Mouse (Mus musculus): ENCODE results near the gene Ccl22. TPM values are rescaled to one million over a fixed set of nuclear protein-coding genes. Genes with fewer than 3 reads are reported as not detected.

Ccl22 gene
- not detected in 2 replicates for polyA plus RNA-seq (2015; fragmentation: Nextera tagmentation; extraction: Ambion mirVana)

DNA sequence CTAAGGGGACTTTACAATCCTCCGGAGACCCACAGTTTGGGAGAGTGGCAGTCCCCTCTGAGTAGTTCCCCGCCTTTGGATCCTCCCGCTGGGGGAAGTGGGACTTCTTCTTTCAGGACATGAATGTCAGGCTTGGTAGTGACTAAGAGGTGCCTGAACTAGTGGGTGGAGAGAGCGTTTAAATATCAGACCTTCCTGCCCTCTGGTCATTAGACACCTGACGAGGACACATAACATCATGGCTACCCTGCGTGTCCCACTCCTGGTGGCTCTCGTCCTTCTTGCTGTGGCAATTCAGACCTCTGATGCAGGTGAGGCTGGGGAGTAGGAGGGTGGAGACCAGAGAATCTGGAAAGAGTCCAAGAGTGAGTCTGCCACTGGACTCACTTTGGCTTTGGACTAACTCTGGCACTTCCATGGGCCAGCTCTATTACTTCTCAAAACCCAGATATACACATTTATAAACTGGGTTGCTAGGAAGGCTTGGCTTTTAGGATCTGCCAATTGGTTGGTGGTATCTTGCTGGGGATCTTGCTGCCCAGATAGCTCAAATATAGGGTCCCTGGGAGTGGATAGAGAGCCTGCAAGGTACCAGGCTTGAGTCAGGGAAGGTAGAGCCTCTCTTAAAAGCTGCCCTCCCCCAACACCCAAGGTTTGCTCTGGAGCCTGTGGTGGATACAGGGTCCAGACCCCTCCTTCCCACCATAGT is at the start of gene Ccl22:
Gene Ccl22 (plus strand): TSS at position 115 of the 709 bp plus-strand sequence.
- WGBS, result 78% methylated on average over 7 of the region's 7 CpGs
- no peak for ATAC-seq (replicated peaks; ENCODE audit: low FRiP score)
- Histone ChIP-seq H3K4me1 (no peaks in the 10 kb centered on the region), H3K27ac (no peak within 1 kb of the TSS), H3K27me3 (no peaks in the 10 kb centered on the region), H3K4me2 (no peak within 1 kb of the TSS), H3K9ac (no peak within 1 kb of the TSS), H3K9me3 (replicated peaks) (no peaks in the 10 kb centered on the region), H3K36me3 (no peaks in the 10 kb centered on the region), H3K4me3 (replicated peaks) (no peak within 1 kb of the TSS)

DNA sequence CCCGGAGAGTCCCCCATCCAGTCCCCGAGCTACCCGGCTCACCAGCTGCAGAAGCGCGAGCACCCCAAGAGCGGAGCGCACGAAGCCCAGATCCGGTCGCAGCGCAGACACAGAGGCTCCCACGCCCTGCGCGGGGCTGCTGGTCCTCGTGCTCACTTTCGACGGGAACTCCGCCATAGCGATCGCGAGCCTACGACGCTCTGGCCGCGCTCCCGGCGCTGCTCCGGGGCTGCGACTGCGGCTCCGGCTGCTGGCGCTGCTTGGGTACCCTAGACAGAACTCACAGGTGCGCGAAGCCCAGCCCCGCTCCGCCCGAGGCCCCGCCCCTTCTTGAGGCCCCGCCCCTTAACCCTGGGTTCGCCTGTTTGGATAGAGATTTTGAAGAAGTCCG is 49.4 kb upstream of the Ccl22 start, which contains the start of gene Pllp:
Gene Pllp (minus strand): TSS at position 285 of the 391 bp plus-strand sequence.
- Histone ChIP-seq H3K9ac (peak within 1 kb of the TSS; percentile 38), H3K9me3 (replicated peaks) (no peaks in the 10 kb centered on the region), H3K27me3 (peaks cover 65% of the 10 kb centered on the region), H3K36me3 (no peaks in the 10 kb centered on the region), H3K4me1 (peaks cover 21% of the 10 kb centered on the region), H3K27ac (no peak within 1 kb of the TSS), H3K4me2 (peak within 1 kb of the TSS; percentile 75), H3K4me3 (replicated peaks) (peak within 1 kb of the TSS; percentile 50)
- peak; percentile 88 for ATAC-seq (replicated peaks; ENCODE audit: low FRiP score)
- WGBS, result under 1% methylated on average over 41 of the region's 41 CpGs

DNA sequence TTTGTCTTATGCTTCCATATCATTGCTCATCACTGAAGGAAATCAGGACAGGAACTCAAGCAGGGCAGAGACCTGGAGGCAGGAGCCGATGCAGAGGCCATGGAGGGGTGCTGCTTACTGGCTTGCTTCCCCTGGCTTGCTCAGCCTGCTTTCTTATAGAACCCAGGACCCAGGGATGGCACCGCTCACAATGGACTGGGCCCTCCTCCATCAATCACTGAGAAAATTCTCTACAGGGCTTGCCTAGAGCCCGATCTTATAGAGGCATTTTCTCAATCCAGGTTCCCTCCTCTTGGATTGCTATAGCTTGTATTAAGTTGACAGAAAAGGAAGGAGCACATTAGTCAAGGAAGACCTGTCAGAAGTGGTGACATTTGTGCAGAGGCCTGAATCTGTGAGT is 48.8 kb upstream of the Ccl22 start:
- no peak for ATAC-seq (replicated peaks; ENCODE audit: low FRiP score)
- no peak overlapping the region for H3K9ac ChIP-seq
- peaks cover 65% of the 10 kb centered on the region for H3K27me3 ChIP-seq
- H3K4me3 ChIP-seq (replicated peaks), result no peak overlapping the region; the same call in 1 of the 2 replicates
- no peak overlapping the region for H3K27ac ChIP-seq
- H3K36me3 ChIP-seq, result no peaks in the 10 kb centered on the region
- WGBS, result 54% methylated on average over 3 of the region's 3 CpGs
- H3K4me1 ChIP-seq, result peaks cover 21% of the 10 kb centered on the region
- no peaks in the 10 kb centered on the region for H3K9me3 ChIP-seq (replicated peaks)
- H3K4me2 ChIP-seq, result peak overlapping the region; percentile 75

DNA sequence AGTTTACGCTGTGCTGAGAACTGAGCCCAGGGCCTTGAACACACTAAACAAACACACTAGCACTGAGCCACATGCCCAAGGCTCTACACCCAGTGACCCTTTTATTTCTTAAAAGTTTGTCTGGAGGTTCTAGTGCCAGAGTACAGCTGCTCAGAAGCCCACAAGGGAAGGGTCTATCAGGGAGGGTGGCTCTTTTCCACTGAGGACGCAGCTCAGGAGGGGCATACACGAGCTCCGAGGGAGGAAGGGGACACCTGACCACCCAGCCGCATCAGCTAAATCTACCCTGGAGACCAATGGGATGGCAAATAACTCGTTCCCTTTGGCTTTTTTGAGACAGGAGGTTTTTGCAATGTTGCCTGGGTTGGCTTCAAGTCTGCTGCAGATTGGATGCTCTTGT is 47.4 kb upstream of the Ccl22 start:
- H3K27me3 ChIP-seq, result peaks cover 54% of the 10 kb centered on the region
- H3K4me2 ChIP-seq, result no peak overlapping the region
- no peaks in the 10 kb centered on the region for H3K9me3 ChIP-seq (replicated peaks)
- no peak overlapping the region for H3K9ac ChIP-seq
- no peaks in the 10 kb centered on the region for H3K36me3 ChIP-seq
- no peak overlapping the region for H3K27ac ChIP-seq
- ATAC-seq (replicated peaks; ENCODE audit: low FRiP score), result no peak
- no peak overlapping the region for H3K4me3 ChIP-seq (replicated peaks)
- WGBS, result 84% methylated on average over 6 of the region's 6 CpGs
- H3K4me1 ChIP-seq, result peaks cover 26% of the 10 kb centered on the region

DNA sequence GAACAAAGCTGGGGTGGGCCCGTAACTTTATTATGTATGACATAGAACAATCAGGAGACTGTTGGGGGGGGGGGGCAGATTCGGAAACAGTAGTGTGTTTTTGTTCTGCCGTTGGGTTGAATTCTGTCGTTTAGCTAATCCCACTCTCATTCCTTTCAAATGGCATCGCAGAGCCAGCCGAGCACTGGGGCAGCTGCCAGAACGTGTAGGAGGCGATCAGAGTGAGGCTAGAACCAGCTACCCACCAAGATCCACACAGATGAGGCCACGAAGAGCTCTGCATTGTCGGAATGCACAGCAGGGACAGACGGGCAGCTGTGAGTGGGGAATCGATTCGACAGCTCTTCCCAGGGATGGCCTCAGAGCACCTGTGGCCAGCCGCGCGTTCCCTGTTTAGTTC is 46.0 kb upstream of the Ccl22 start:
- Histone ChIP-seq H3K9me3 (replicated peaks) (no peaks in the 10 kb centered on the region), H3K27me3 (peaks cover 39% of the 10 kb centered on the region), H3K36me3 (no peaks in the 10 kb centered on the region), H3K27ac (no peak overlapping the region), H3K4me1 (peaks cover 30% of the 10 kb centered on the region), H3K9ac (no peak overlapping the region), H3K4me3 (replicated peaks) (no peak overlapping the region), H3K4me2 (no peak overlapping the region)
- WGBS, result 77% methylated on average over 16 of the region's 16 CpGs
- no peak for ATAC-seq (replicated peaks; ENCODE audit: low FRiP score)

DNA sequence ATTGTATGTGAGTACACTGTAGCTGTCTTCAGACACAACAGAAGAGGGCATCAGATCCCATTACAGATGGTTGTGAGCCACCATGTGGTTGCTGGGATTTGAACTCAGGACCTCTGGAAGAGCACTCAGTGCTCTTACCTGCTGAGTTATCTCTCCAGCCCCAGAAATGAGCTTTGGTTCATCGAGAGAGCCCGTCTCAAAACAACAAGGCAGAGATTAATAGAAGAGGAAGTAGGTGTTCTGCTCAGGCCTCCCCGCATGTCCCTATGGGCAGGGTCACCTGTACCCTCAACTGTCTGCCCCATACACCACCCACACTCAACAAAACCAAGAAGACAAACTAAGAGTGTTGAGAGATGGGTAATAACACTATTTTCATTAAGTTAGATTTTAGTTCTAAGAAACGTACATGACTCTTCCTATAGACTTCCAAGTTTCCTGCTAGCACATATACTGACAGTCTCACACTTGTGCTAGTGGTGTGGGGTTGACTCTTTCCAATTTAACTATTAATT is 44.9 kb upstream of the Ccl22 start:
- ATAC-seq (replicated peaks; ENCODE audit: low FRiP score), result no peak
- Histone ChIP-seq H3K27ac (no peak overlapping the region), H3K9ac (no peak overlapping the region), H3K36me3 (no peaks in the 10 kb centered on the region), H3K27me3 (peaks cover 28% of the 10 kb centered on the region), H3K4me2 (no peak overlapping the region), H3K4me3 (replicated peaks) (no peak overlapping the region), H3K9me3 (replicated peaks) (no peaks in the 10 kb centered on the region), H3K4me1 (peaks cover 24% of the 10 kb centered on the region)
- WGBS, result 80% methylated on average over 4 of the region's 4 CpGs

DNA sequence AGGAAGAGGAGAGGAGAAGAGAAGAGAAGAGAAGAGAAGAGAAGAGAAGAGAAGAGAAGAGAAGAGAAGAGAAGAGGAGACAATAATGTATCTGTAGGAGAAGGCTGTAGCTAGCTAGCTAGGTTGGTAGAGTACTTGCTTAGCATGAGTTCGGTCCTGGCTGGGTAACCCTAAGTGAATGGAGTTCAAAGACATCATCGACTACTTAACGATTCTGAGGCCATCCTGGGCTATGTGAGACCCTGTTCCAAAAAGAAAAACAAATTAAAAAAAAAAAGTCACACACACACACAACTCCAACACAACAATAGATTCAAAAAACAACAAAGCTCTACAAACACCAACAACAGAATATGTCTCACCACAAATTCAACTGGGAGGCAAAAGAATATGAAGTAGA is 43.2 kb upstream of the Ccl22 start:
- peak overlapping the region; percentile 60; the same call in 1 of the 2 replicates for H3K4me2 ChIP-seq
- peaks cover 12% of the 10 kb centered on the region for H3K27me3 ChIP-seq
- H3K27ac ChIP-seq, result no peak overlapping the region
- no peaks in the 10 kb centered on the region for H3K36me3 ChIP-seq
- 76% methylated on average over 3 of the region's 3 CpGs for WGBS
- H3K9me3 ChIP-seq (replicated peaks), result no peaks in the 10 kb centered on the region
- H3K4me3 ChIP-seq (replicated peaks), result peak overlapping the region; percentile 58
- 0 out of 2 replicates have a peak, but pooled peaks cover 17% of the 10 kb centered on the region for H3K4me1 ChIP-seq
- no peak overlapping the region for H3K9ac ChIP-seq
- ATAC-seq (replicated peaks; ENCODE audit: low FRiP score), result no peak

DNA sequence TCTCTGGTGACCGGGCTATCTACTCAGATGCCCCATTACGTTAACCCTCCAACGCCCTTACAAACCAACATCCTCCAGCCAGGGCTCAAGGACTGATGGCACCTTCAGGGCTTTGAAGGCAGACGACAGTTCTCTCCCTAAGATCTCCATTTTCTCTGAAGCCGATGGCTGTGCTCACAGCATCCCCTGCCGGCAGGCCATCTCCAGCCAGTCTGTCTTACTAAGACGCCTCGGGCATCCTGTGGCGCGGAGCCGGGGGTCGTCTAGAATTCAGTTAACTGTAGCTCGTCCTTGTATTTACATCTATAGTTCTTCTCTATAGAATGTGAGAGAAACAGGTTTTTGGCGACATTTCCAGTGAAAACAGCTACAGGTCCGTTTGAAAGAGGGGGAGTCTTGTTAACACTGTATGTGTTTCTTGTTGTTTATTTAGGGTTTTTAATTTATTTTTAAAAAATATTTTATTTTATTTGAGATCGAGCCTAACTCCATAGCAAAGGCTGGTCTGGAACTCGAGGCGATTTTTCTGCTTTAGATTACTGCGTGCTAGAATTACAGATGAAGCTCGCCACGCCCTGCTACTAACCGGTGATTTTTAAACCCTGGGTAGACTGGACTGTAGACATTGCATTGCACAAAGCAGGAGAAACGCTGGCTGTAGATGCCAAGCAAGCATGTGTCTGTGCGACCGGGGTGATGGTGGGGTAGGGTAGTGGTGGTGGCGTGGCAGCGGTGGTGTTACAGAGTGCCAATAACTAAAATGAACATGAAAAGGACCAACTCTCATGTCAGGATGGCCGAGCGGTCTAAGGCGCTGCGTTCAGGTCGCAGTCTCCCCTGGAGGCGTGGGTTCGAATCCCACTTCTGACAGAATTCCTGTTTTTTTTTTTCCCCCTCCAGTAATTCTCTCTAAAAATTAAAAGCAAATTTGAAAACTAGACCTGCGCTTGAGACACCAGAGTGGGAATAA is 42.3 kb upstream of the Ccl22 start:
- Histone ChIP-seq H3K27me3 (peaks cover 3% of the 10 kb centered on the region; the same call in 1 of the 2 replicates), H3K9me3 (replicated peaks) (no peaks in the 10 kb centered on the region), H3K36me3 (no peaks in the 10 kb centered on the region), H3K9ac (peak overlapping the region; percentile 50), H3K4me2 (peak overlapping the region; percentile 60), H3K4me1 (0 out of 2 replicates have a peak, but pooled peaks cover 19% of the 10 kb centered on the region), H3K27ac (peak overlapping the region; percentile 79), H3K4me3 (replicated peaks) (peak overlapping the region; percentile 58)
- WGBS, result under 1% methylated on average over 35 of the region's 35 CpGs
- ATAC-seq (replicated peaks; ENCODE audit: low FRiP score), result peak; percentile 90

DNA sequence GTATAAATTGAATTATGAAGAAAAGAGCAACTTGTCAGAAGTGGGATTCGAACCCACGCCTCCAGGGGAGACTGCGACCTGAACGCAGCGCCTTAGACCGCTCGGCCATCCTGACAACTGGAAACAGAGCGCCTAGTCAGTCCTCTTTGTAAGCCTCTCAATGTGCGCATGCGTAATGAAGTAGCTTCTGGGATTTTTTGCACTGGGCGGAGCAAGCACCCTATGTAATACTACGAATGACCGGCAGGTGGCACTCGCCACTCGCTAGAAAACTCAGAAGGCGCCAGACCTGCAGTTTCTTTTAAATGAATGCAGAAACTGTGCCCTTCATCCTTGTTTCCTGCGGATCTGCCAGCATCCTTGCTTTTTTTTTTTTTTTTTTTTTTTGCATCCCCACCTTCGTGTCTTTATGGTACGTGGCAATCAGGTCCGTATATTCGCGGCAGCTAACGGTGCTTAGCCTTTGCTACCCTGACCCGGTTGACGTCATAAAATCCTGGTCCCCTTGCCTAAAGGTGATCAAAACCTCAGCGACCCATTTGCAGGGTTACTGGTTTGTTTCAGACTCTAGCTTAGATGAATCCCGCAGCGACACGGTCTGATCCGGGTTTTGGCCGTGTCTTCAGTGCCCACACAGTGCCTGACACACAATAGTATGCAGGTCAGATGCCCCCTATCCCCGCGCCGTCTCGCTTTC is 41.3 kb upstream of the Ccl22 start:
- H3K27ac ChIP-seq, result no peak overlapping the region
- peak; percentile 91 for ATAC-seq (replicated peaks; ENCODE audit: low FRiP score)
- H3K36me3 ChIP-seq, result no peaks in the 10 kb centered on the region
- H3K9me3 ChIP-seq (replicated peaks), result no peaks in the 10 kb centered on the region
- H3K4me1 ChIP-seq, result 0 out of 2 replicates have a peak, but pooled peaks cover 19% of the 10 kb centered on the region
- peak overlapping the region; percentile 60 for H3K4me2 ChIP-seq
- no peaks in the 10 kb centered on the region for H3K27me3 ChIP-seq
- H3K4me3 ChIP-seq (replicated peaks), result peak overlapping the region; percentile 58
- under 1% methylated on average over 35 of the region's 35 CpGs for WGBS
- H3K9ac ChIP-seq, result peak overlapping the region; percentile 5; the same call in 1 of the 2 replicates

DNA sequence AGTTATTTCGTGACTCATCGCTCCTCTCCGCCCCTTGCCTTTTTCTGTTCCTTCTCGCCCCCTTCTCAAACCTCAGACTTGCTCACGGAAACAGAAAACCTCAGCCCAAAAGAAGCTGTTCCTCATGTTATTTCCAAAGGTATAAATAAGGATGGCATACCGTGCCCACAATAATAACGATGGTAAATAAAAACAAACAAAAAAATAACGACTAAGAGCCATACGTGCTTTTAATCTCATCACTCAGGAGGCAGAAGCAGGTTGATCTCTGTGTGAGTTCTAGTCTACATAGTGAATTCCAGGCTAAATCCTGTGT is 40.8 kb upstream of the Ccl22 start:
- H3K27me3 ChIP-seq, result no peaks in the 10 kb centered on the region
- peak overlapping the region; percentile 58 for H3K4me3 ChIP-seq (replicated peaks)
- H3K4me2 ChIP-seq, result peak overlapping the region; percentile 60
- 0 out of 2 replicates have a peak, but pooled peaks cover 19% of the 10 kb centered on the region for H3K4me1 ChIP-seq
- WGBS, result 19% methylated on average over 9 of the region's 9 CpGs
- H3K9me3 ChIP-seq (replicated peaks), result no peaks in the 10 kb centered on the region
- H3K27ac ChIP-seq, result no peak overlapping the region
- ATAC-seq (replicated peaks; ENCODE audit: low FRiP score), result no peak
- peak overlapping the region; percentile 5; the same call in 1 of the 2 replicates for H3K9ac ChIP-seq
- no peaks in the 10 kb centered on the region for H3K36me3 ChIP-seq

DNA sequence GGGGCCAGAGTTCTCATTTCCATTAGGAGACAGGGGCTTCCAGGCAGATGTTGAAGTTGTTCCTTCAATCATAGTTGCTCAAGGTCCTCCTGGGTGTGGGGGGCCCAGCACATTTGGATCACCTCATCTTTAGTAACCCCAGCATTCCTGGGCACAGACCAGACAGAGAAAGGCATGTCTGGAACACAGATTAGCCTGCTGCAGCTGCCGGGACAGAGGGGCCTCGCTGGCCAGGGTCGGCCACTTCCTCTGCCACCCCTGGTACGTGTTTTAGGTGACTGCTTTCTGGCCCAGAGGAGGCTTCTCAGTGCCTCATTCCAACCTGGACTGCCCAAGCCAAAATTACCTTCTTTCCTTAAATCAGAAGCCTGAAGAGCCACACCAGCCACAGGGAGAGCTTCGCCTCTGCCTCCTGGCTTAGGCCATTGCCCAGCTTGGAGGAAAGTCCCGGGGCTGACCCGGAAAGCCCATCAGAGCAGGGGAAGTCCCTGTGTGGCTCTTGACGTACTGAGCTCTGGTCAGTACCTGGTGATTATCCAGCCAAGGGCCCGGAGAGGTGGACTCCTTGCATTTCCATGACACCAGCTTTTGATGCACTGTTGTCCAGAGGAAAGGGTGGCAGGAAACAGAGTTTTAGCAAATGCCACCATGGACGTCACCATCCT is 39.7 kb upstream of the Ccl22 start:
- Histone ChIP-seq H3K27me3 (no peaks in the 10 kb centered on the region), H3K4me1 (0 out of 2 replicates have a peak, but pooled peaks cover 19% of the 10 kb centered on the region), H3K9me3 (replicated peaks) (no peaks in the 10 kb centered on the region), H3K36me3 (no peaks in the 10 kb centered on the region), H3K9ac (no peak overlapping the region), H3K4me2 (no peak overlapping the region), H3K27ac (no peak overlapping the region), H3K4me3 (replicated peaks) (no peak overlapping the region)
- ATAC-seq (replicated peaks; ENCODE audit: low FRiP score), result no peak
- 74% methylated on average over 10 of the region's 10 CpGs for WGBS

Measured in kidney, embryonic 15.5 days (tissue).